ENCODE assay signal across 24 mouse cellular contexts in genomic region chrX:106164555-106164954, GRCm38 (mm10).
"Had no signal": no experiment of that assay in that cellular context is flagged by ENCODE, and none has a peak within 500 bp of the region (broad histone marks: within the 10 kb centered on the region; RNA-seq: fewer than 3 reads in every experiment).

No protein-coding gene starts in this region.

- H3K27me3 ChIP-seq: heart, embryonic 13.5 days; heart, embryonic 15.5 days; hindbrain, embryonic 13.5 days; hindbrain, embryonic 15.5 days; limb, embryonic 12.5 days had no signal

- H3K9me3 ChIP-seq: heart, embryonic 13.5 days; heart, embryonic 15.5 days; hindbrain, embryonic 13.5 days; hindbrain, embryonic 15.5 days; kidney, embryonic 15.5 days; limb, embryonic 12.5 days had no signal

- H3K36me3 ChIP-seq: heart, embryonic 13.5 days; heart, embryonic 15.5 days; hindbrain, embryonic 13.5 days; hindbrain, embryonic 15.5 days; kidney, embryonic 15.5 days; limb, embryonic 12.5 days had no signal

- H3K4me2 ChIP-seq: heart, embryonic 11.5 days; heart, embryonic 13.5 days; heart, embryonic 15.5 days; hindbrain, embryonic 13.5 days; hindbrain, embryonic 15.5 days; kidney, embryonic 15.5 days; limb, embryonic 12.5 days had no signal

- DNase-seq: gastrocnemius, adult 2 months; gastrocnemius, postnatal 10 days; gastrocnemius, postnatal 25 days; heart, adult 18-20 months; heart, postnatal 14 days; heart, postnatal 36 days; kidney, adult 11 months; kidney, adult 2 months; kidney, adult 9 months; kidney, postnatal 14 days; kidney, postnatal 36 days; layer of hippocampus, adult 9-11 months; layer of hippocampus, postnatal 36 days; left cerebral cortex, postnatal 4 days had no signal

- ATAC-seq: forebrain, embryonic 16.5 days; hindbrain, postnatal 0 days had no signal

- H3K4me1 ChIP-seq: heart, embryonic 13.5 days; heart, embryonic 15.5 days; hindbrain, embryonic 13.5 days; hindbrain, embryonic 15.5 days; kidney, embryonic 15.5 days; limb, embryonic 12.5 days had no signal

- H3K4me3 ChIP-seq: gastrocnemius, adult 2 months; heart, embryonic 13.5 days; heart, embryonic 15.5 days; hindbrain, embryonic 13.5 days; hindbrain, embryonic 15.5 days; kidney, embryonic 15.5 days; limb, embryonic 12.5 days had no signal

- H3K27ac ChIP-seq: gastrocnemius, adult 2 months; heart, embryonic 13.5 days; heart, embryonic 15.5 days; hindbrain, embryonic 13.5 days; hindbrain, embryonic 15.5 days; hindbrain, postnatal 0 days; kidney, embryonic 15.5 days; kidney, postnatal 0 days; limb, embryonic 12.5 days had no signal

- H3K9ac ChIP-seq: heart, embryonic 13.5 days; heart, embryonic 15.5 days; hindbrain, embryonic 13.5 days; hindbrain, embryonic 15.5 days; kidney, embryonic 15.5 days; limb, embryonic 12.5 days had no signal
